Mouse (Mus musculus) ES-E14 (cell line): ENCODE data around the gene Zmiz1. TPM values are rescaled to one million over a fixed set of nuclear protein-coding genes. Genes with fewer than 3 reads are reported as not detected.

Source experiments
- DNase-seq: peaks from one replicate; pipeline ENCODE4 v3.0.0-alpha.2; 2013; ENCODE audit warnings: low read depth, low spot score
- H3K27ac ChIP-seq: 2 replicates; pipeline ENCODE4 v1.5.1; 2012; ENCODE audit warnings: low read depth, mild to moderate bottlenecking, low read length, moderate library complexity, mixed read lengths; ENCODE audit not compliant: poor library complexity, insufficient read depth, severe bottlenecking
- H3K36me3 ChIP-seq: 2 replicates; pipeline ENCODE4 v1.6.1; 2012; ENCODE audit warnings: mild to moderate bottlenecking, low read length, moderate library complexity, mixed read lengths; ENCODE audit not compliant: control insufficient read depth, poor library complexity, insufficient read depth, severe bottlenecking
- H3K4me1 ChIP-seq, 2 experiments: fragments of 150-350 bp in 1 of 2; sonication (generic) in 1 of 2; 2 replicates each; pipeline ENCODE4 v1.6.1; 2012; ENCODE audit warnings: low read length in 2 of 2, mild to moderate bottlenecking in 1 of 2, mixed read lengths in 1 of 2; ENCODE audit not compliant: control insufficient read depth in 2 of 2, insufficient read depth in 2 of 2, poor library complexity in 1 of 2
- H3K4me3 ChIP-seq, 2 experiments: fragments of 150-350 bp in 1 of 2; sonication (generic) in 1 of 2; 2 replicates each; pipeline ENCODE4 v1.5.1; 2012; ENCODE audit warnings: low read length in 2 of 2, low read depth in 1 of 2, mild to moderate bottlenecking in 1 of 2, mixed read lengths in 1 of 2; ENCODE audit not compliant: insufficient read depth in 1 of 2, poor library complexity in 1 of 2, severe bottlenecking in 1 of 2
- H3K9ac ChIP-seq: 2 replicates; pipeline ENCODE4 v1.6.1; 2012; ENCODE audit warnings: low read depth, mild to moderate bottlenecking, low read length, mixed read lengths; ENCODE audit not compliant: poor library complexity, insufficient read depth, severe bottlenecking
- H3K9me3 ChIP-seq: fragments of 150-350 bp; sonication (generic); 2 replicates; pipeline ENCODE4 v1.6.1; 2012; ENCODE audit warnings: low read depth, mild to moderate bottlenecking, low read length; ENCODE audit not compliant: control insufficient read depth, insufficient read depth
- CHD2 ChIP-seq: IDR thresholded peaks from 2 replicates; pipeline ENCODE4 v1.6.1; 2014; ENCODE audit warnings: mild to moderate bottlenecking, low read depth, low read length, inconsistent platforms
- HCFC1 ChIP-seq: IDR thresholded peaks from 2 replicates; pipeline ENCODE4 v1.6.1; 2012; ENCODE audit warnings: low read length, inconsistent platforms, borderline replicate concordance; ENCODE audit not compliant: insufficient read depth
- MAFK ChIP-seq: IDR thresholded peaks from 2 replicates; pipeline ENCODE4 v1.6.1; 2014; ENCODE audit warnings: mild to moderate bottlenecking, low read depth, low read length, inconsistent platforms; ENCODE audit not compliant: insufficient read depth
- ZC3H11A ChIP-seq: IDR thresholded peaks from 2 replicates; pipeline ENCODE4 v1.6.1; 2012; ENCODE audit warnings: low read depth, mild to moderate bottlenecking, inconsistent platforms, low read length, borderline replicate concordance
- ZNF384 ChIP-seq: IDR thresholded peaks from 2 replicates; pipeline ENCODE4 v1.6.1; 2012; ENCODE audit warnings: low read depth, low read length, inconsistent platforms
- in situ Hi-C, 2 experiments: fragments of 600-800 bp; cut with MboI; formaldehyde crosslinking; loops; one replicate each; pipeline ENCODE4 v1.15.1; 2025; ENCODE audit warnings: low sequenced_read_pairs in 2 of 2, inconsistent platforms in 1 of 2; ENCODE audit not compliant: unreplicated experiment in 2 of 2
- total RNA-seq: library from RNA; depleted of rRNA; stranded (reverse); fragments of 300-350 nt; gene quantifications from 2 replicates; pipeline ENCODE4 v1.2.3, GENCODE M21; 2012

Gene Zmiz1
- total RNA-seq, 1 experiment: 16.9 TPM

DNA sequence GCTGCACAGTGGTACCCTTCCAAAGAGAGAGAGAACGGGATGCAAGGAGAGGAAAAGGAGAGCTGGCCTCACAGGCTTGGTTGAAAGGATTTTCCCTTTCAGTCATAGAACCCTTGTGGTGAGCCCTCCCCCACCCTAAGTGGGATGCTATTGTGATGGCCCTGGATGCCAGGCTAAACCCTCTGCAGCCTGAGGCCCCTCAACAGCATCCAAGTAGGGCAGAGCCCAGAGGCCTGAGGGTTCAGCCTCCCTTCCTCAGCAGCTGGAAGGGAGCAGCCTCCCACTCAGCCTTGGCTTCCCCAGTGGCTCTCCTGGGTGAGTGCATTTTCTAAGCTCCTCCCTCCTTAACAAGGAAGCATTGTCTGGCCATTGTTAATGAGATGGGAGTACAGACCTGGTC, 121.4 kb downstream of the Zmiz1 start:
- H3K4me3 ChIP-seq: no peak overlapping the region

DNA sequence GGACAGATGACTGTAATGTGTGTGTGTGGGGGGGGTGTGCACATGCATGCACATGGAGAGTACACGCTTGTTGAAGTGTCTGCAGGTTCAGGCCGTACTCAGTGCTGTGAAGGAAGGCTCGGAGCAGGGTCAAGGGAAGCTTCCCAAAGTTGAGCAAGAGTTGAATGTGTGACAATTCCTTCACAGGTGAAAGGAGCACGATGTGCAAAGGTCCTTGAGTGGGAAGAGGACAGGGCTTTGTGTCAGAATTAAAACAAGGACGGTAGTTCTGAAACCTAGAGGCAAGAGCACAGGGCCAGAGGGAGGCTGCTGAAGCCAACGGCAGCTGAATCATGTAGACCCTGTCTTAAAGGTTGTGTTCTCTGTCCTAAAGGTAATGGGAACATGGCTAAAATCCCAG, 123.6 kb downstream of the Zmiz1 start:
- DNase-seq: no peak
- Histone ChIP-seq H3K36me3 (peaks cover 2% of the 10 kb centered on the region; the same call in 1 of the 2 replicates), H3K9me3 (no peaks in the 10 kb centered on the region), H3K4me1 (peaks cover 3 to 31% of the 10 kb centered on the region in 2 experiments), H3K9ac (no peak overlapping the region), H3K27ac (no peak overlapping the region), H3K4me3 (no peak overlapping the region)
- in situ Hi-C loops: no loop called here
- no peak for TF ChIP-seq HCFC1
- no peak for TF ChIP-seq ZC3H11A
- TF ChIP-seq CHD2: no peak
- no peak for TF ChIP-seq ZNF384

More for the DNA sequence above, 121.4 kb downstream of the Zmiz1 start:
- no peak overlapping the region for H3K9ac ChIP-seq
- H3K4me1 ChIP-seq: peaks cover 2 to 18% of the 10 kb centered on the region in 2 experiments; a peak in 2 of 4 replicates
- H3K9me3 ChIP-seq: no peaks in the 10 kb centered on the region
- in situ Hi-C loops: no loop called here
- 0 out of 2 replicates have a peak, but pooled peaks cover 2% of the 10 kb centered on the region for H3K36me3 ChIP-seq
- H3K27ac ChIP-seq: no peak overlapping the region
- no peak for DNase-seq
- TF ChIP-seq HCFC1 (no peak), ZNF384 (no peak)

GRCm38 (mm10) chr14:25583899-25584298, 124.9 kb downstream of the Zmiz1 start:
- H3K9me3 ChIP-seq: no peaks in the 10 kb centered on the region
- peaks cover 6 to 34% of the 10 kb centered on the region in 2 experiments for H3K4me1 ChIP-seq
- TF ChIP-seq ZC3H11A (no peak), ZNF384 (no peak), MAFK (no peak)
- H3K4me3 ChIP-seq: no peak overlapping the region
- in situ Hi-C loops: no loop called here
- H3K36me3 ChIP-seq: peaks cover 2% of the 10 kb centered on the region; the same call in 1 of the 2 replicates
- no peak overlapping the region for H3K9ac ChIP-seq
- H3K27ac ChIP-seq: no peak overlapping the region
- no peak for DNase-seq

- H3K36me3 ChIP-seq: no peaks in the 10 kb centered on the region; the same call in 1 of the 2 replicates
- no peaks in the 10 kb centered on the region for H3K9me3 ChIP-seq
- H3K27ac ChIP-seq: 0 out of 2 replicates have a peak overlapping the region, but pooled peaks have one; percentile 22
- no peak for DNase-seq
- peaks cover 10 to 41% of the 10 kb centered on the region in 2 experiments for H3K4me1 ChIP-seq
- peak overlapping the region; percentile 8 to 44; a peak in 1 of 4 replicates for H3K4me3 ChIP-seq
- in situ Hi-C loops: no loop called here
- peak overlapping the region; percentile 33; the same call in 1 of the 2 replicates for H3K9ac ChIP-seq
- TF ChIP-seq CHD2 (no peak), MAFK (no peak), ZC3H11A (no peak), HCFC1 (no peak), ZNF384 (no peak)
These were observed 126.7 kb downstream of the Zmiz1 start for GRCm38 (mm10) chr14:25585545-25586301.
